Mouse (Mus musculus) megakaryocyte-erythroid progenitor cell, adult 5-6 weeks (primary cell): ENCODE data around the gene D930007J09Rik. TPM values are rescaled to one million over a fixed set of nuclear protein-coding genes. Genes with fewer than 3 reads are reported as not detected.
A peak's percentile ranks its signal among the peaks of the same experiment; 100 is the strongest.

ENCODE experiments used
- ATAC-seq: replicated peaks from 2 replicates; pipeline ENCODE4 v1.8.0; 2016; ENCODE audit warnings: mild to moderate bottlenecking, inconsistent platforms; ENCODE audit not compliant: severe bottlenecking, poor library complexity, low FRiP score, low TSS enrichment
- total RNA-seq, 2 experiments: library from RNA; stranded (forward) in 1 of 2; stranded (reverse) in 1 of 2; fragments of 200-1000, 215-1000 nt in 1 of 2; fragments of >200 nt in 1 of 2; fragmentation: Nextera tagmentation in 1 of 2; gene quantifications; 2 replicates each; pipeline ENCODE4 v1.2.3; 2014 to 2017

D930007J09Rik gene
- total RNA-seq (2014; fragmentation: Nextera tagmentation): not detected in 2 replicates
- not detected in 2 replicates for total RNA-seq (2017)

DNA sequence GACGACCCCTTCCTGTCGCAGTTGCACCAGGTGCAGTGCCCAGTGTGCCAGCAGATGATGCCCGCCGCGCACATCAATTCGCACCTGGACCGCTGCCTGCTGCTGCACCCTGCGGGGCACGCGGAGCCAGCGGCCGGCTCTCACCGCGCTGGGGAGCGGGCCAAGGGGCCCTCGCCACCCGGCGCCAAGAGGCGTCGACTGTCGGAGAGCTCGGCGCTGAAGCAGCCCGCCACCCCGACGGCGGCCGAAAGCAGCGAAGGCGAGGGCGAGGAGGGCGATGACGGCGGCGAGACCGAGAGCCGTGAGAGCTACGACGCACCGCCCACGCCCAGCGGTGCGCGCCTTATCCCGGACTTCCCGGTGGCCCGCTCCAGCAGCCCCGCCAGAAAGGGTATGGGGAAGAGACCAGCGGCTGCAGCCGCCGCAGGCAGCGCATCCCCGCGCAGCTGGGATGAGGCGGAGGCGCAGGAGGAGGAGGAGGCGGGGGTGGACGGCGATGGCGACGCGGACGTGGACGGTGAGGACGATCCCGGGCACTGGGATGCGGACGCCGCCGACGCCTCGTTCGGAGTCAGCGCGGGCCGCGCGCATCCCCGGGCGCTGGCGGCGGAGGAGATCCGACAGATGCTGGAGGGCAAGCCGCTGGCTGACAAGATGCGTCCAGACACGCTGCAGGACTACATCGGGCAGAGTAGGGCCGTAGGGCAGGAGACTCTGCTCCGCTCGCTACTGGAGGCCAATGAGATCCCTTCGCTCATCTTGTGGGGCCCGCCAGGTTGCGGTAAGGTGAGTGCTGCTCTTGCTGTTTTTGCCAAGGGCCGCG lies at the start of gene D930007J09Rik:
Gene D930007J09Rik, minus strand, starts transcription at position 591 of the 823 bp plus-strand sequence.
- ATAC-seq: peak; percentile 20; the same call in 1 of the 2 replicates

DNA sequence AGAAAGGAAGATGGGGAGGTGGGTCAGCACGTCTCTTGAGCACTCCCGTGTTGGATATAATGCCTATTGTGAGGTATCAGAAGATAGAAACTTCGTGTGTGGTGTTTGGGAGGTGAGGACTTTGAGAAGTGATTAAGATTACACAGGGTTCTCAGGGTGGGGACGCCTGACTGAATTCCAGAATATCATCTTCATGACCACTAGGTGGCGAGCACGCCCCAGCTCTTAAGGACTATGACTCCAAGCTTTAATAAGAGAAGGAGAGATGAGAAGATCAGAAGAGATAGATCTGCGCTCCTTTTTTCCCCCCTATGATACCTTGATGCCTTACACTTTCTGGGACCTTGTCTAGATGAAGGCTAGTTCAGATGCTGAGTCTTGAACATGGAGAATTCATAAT lies 49.3 kb upstream of the D930007J09Rik start:
- ATAC-seq: peak; percentile 78

DNA sequence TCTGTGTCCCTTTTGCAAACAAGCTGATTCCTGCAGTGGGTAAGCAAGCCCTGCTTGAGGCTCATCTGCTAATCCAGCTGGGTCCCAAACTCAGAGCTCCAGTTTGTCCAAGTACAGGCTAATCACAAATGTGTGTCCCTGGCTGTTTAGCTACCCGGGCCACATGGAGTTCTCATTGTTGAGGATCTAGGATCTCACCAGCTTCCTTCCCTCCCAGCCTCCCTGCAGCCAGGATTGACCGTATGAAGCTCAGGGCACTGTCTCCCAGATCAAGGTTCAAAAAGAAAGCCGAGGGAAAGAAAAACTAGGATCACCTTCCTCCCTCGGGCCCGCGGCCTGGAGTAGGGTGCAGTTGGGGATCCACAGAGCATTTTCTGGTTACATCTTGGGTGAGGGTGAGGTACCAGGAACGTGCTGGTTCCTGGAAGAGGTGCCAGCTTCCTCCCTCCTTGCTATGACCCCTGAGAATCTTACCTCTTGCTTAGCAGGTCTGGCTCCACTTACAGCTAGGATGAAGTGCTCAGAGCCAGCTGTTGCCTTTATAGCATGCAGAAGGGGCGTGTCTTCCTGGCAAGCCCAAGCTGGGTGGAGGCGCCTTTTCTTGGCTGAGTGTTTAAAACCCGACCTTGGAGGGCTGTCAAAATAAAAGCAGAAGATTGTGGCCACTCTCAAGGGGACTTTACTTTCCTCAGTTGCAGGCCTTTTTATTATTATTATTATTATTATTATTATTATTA lies 48.2 kb upstream of the D930007J09Rik start, which contains the start of gene Serpinb1a:
Gene Serpinb1a, minus strand, starts transcription at position 518 of the 737 bp plus-strand sequence.
- ATAC-seq: peak; percentile 86

DNA sequence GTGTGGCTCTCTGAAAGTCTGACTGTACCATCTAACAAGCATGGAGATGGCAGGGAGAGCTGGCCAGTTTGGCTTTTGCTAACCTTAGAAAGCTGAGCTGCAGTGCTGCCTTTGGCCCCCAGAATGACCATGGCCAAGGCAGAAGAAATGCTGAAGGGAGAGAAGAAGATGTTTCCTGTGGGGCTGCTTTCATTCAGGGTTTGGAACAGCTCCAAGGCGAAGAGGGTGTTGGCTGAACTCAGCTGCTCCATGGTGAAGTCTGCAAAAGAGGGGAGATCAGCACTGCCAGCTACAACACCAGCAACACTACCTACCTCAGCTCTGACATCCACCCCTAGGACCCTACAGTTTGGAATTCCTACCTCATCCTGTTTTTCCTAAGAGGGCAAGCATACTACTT lies 47.5 kb upstream of the D930007J09Rik start:
- ATAC-seq: peak; percentile 45

DNA sequence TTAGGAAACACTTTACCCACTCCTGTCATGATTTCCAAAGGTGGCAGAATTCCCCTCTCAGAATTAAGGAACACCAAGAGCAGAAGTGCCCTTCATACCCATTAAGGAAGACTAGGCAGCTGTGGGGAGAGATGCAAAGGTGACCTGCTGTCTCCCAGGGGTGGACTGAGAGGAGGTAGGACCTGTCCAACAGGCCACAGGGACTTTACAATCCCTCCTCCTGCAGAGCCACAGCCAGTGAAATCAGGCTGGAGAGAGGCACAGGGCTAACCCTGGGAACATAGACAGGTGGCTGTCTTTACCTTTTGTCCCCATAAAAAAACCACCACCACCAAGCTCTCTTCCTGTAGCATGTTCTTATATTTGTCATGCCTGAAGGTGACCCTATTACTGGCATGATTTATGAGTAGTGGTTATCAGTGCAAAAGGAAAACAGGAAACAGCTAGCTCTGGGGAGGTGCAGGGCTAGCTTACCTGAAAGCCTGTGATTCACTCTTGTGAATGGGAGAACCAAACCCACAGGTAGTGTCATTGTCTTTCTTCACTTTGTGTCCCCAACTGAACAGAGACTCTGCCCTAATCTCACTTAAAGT lies 47.0 kb upstream of the D930007J09Rik start:
- no peak for ATAC-seq

DNA sequence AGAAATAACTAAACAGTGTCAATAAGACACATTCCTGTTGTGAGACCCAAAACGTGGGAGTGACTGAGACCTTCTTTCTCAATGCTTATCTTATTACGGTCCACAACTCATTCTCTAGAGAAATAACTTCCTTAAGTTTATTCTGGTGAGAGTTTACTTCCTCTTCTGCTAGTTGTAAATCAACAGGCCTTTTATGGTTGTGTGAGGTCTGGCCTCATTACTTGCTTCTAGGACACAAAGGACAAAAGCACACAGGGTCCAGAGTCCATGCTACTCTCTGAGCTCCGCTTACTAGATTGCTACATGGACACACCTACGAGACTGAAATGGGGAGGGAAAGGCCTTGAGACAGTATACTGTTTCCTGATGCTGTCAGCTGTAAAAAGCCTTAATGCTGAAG lies 46.4 kb upstream of the D930007J09Rik start:
- no peak for ATAC-seq

DNA sequence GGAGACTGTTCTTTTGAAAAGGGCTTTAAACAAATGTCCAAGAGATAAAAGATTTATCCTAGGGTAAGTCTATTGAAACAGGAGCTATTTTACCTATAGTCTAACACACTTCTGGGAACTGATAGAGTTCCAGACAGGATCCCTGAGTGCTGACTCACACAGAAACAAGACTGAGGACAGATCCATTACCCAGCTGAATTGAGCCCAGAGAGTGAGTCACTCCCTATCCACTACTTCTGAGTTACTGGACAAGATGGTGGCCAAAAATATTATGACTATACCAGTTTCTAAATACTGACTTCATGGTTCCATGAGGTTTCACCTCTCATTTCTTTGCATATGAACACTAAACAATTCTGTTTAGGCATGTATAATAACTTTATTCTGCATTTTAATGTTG lies 43.6 kb upstream of the D930007J09Rik start:
- ATAC-seq: no peak

DNA sequence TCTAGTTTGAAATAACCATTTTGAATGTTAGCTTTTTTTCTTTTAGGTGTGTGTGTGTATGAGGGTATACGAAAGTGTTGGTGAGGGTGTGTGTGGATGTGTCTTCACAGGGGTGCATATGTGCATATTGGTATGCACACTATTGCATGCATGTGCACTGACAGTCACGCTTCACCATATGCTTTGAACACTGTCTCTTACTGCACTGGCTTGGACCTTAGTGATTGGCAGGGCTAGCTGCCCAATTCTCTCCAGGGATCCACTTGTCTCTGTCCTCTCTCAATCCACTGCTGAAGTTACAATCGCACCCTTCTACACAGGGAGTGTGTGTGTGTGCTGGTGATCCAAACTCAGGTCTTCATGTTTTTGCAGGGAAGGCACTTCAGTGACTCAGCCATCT lies 38.7 kb upstream of the D930007J09Rik start:
- no peak for ATAC-seq

DNA sequence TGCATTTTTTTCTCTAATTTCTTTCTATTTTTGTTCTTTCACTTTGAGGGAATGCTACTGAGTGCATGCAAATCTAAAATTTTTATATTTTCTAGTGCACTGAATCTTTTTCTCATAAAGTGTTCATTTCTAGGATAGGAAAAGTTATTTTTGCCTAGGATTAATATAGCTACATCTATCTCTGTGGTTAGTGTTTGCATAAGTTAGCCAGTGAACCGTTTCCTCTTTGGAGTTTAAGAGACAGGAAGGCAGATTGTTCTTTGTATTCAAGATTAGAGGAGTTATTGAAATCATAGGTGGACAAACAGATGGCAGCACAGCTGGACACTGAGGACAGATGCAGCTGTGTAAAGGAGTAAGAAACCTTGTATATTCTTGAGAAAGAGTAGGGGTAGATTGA lies 36.7 kb upstream of the D930007J09Rik start:
- ATAC-seq: no peak

DNA sequence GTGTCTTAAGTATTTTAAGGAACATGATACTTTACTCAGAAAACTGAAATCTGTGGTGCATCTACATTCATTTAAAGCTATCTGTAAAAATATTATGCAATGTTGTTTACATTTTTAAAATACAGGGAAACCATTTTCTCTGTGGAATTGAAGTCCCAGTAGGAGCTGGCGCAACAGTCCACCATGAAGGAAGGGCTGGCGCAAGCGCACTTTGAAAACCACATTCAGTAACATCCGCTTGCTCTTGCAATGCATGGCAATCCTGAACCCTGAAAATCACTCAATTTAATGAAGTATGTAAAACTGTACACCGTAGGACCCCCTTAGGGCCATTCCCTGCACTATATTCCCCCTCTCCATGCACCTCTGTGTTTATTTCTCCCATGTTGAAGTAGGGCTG lies 31.9 kb upstream of the D930007J09Rik start:
- no peak for ATAC-seq

DNA sequence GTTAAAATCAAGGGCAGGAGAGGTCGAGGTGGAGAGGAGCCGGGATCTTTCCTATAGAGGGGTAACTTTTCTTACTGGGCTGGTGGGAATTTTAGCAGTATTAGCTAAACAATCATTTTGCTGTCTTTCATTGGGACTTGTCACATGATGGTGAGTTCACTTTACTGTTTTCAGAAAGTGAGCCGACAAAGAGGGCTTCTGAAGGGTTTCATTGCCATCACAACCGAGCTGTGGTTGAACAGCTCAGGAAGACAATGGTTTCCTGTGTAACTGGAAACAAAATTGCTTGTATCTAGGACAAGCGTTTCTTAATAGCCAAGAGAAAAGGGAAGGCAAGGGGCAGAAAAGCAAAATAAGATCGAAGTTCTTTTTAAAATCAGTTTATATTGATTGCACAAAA lies 30.6 kb upstream of the D930007J09Rik start:
- no peak for ATAC-seq

DNA sequence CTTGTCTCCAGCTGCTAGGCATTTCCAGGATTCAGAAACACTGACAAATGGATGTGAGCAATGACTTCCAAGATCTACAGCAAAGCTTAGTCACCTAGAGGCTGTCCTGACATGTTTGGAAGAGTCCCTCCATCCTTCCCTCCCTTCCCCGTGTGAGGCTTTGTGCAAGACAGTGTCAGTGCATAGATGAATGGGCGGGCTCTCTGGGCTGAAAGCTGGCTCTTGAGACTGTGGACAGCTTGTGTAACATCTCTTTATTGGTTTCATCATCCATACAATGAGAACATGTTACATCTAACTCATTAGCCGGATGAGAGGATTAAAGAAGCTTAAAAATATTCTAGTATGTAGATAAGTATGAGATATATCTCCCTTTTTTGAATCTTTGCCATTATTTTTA lies 30.1 kb upstream of the D930007J09Rik start:
- no peak for ATAC-seq

DNA sequence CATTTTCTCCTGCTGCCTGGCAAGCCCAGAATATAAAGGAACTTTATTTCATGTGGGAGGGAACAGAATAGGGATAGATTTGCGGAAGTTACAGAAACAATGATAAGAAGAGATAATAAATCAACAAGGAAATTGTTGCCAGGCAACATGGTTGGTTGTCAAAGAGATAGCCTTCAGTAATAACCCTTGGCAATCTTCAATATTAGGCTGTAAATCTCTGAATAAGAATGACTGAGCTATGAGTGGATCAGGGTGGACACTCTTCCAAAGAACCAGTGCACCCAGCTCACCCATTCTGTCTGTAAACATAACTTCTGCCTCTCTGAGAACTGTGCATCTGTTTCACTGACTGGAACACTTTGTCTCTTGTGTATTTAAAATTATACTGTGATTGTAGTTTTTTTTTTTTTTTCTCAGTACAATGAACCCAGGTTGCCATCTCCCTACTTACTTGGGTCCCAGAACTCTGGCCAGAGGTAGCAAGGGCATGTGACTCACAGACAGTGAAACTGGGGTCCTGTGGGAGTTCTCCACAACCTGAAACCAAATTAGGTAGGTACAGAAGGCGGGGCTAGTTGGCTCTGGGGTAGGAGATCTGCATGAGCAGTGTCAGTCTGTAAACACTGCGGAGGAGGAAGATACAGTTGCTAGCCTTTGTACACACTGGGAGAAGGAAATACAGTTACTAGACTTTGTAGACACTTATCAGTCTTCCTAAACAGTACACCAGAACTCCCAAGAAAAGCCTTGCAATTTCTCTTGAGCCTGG lies 29.0 kb upstream of the D930007J09Rik start:
- ATAC-seq: no peak

DNA sequence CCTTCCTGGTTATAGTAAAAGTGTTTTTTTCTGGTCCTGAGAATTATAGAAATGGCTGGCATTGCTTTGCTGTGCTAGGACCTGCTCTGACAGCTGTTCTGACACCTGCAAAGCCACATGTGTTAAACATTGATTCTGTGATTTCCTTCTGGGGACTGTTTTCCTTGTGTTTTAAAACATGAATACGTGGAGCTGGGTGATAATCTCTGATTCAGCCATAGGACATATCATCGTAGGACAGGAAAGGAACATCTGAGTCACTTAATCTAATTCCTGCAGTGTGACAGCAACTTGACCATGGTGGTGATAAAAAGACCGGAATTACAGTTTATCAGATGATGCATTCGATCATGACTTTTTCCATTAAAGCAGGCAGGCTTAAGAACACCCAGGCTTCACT lies 26.2 kb upstream of the D930007J09Rik start:
- ATAC-seq: peak; percentile 72

DNA sequence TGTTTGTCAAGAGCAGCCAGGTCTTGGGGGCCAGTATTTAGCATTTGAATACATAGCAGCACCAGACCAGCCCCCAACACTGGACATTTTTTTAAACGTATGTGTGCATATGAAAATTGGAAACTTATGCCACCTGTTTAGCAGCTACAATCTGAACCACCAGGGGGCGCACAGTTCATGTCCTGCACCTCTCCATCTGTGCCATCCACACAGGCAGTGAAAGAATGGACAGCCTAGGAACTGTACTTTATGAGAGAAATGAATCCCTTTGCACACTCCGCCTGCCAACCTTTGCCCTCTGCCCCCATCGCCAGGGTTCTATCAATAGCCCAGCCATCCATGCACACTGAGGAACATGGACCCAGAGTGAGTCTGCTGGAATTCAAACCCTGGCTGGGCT lies 25.3 kb upstream of the D930007J09Rik start:
- ATAC-seq: peak; percentile 76

DNA sequence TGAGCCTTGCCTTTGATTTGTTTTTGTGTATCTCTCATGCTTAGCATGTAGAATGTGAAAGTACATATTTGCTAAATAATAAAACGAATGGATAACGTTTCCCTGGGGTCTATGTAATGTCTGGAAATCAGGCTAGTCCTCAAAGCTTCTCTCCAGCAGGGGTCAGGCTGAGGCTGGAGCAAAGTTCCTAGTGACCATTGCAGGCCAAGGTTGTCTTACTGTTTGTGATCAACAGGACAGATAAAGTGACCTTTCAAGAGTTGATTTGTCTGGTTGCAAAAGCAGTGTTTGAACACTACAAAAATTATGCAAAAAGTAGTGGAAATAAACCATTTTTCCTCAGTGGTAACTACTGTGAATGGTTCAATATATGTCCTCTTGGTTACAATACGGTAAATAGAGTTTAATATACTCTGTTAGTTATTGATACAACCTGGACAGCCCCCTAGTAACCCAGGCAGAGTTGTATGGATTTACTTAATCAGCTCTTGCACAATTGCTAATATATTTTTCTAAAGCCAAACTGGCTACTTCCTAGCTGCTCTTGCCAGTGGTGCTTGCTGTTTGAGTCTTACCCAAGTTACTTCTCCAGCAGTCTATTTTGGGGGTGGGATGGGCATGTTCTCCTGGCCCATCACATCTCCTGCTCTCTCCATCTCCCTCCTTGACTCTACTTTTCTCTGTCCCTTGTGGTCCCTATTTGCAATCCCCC lies 24.6 kb upstream of the D930007J09Rik start:
- no peak for ATAC-seq

DNA sequence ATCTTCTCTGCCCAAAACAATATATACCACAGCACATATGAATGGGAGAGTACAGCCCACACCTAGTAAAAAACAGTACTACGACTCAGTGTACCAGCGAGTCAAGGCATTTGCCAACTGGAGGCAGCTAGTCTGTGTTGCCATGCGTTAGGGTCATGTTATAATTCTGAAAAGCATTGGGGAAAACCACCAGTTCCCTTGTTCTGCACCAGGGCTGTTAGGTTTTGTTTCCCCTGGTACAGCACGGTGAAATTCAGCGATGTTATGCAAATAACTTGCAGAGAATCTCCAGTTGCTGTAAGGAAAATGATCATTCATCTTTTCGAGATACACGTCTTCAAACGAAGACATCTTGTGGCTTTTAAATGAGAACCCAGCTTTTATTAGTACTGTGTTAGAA lies 22.9 kb upstream of the D930007J09Rik start:
- no peak for ATAC-seq

DNA sequence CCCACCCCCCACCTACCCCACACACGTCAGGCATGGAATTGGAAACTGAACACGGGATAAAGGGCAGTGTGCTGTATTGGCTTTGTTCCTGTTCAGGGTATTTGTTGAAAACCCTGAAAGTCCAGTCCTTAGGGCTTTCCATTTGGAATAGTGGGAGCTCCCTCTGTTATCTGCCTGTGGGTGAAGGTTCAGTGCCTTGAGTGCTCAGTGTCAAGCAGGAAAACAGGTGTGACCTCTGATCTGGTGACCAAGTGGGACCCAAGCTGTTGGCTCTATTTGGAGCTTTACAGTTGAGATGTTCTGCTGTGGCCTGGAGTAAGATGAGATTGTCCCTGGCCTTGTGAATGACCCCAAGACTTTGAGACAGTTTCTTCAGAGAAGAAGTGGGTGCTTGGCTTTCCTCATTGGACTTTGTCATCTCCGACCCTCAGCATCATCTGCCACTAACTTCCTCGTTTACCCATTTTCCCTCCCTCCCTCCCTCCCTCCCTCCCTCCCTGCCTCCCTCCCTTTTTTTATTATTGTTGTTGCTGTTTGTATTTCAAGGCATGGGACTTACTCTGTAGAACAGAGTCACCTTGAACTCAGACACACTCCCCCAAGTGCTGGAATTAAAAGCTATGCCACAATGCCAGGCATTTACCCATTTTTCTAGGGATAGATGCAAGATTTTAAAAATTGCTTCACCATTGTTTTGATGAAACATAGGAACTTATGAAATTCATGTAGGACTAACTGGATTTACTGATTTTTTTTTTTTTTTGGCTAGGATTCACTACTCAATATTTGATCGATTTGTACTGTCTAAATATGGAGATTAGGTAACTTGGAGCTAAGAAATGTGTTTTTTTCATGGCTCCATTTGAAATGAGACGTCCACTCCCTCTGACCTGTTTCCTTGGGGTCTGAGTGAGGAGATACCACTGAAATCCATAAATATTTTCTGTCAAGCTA lies 22.0 kb upstream of the D930007J09Rik start:
- ATAC-seq: no peak
